Mouse (Mus musculus): ENCODE measurements at regions not wholly inside any gene's neighbourhood (a gene's known extent, or its start where the extent isn't known, plus 50 kb on each side); places are given as distances from the start of the nearest gene placed in this dataset.

GRCm38 (mm10) chr2:50964062-50964461 lies 184.8 kb downstream of the Rnd3 start:
- Histone ChIP-seq H3K4me3 (ENCODE audit: low read length) (no peak overlapping the region), H3K9me3 (ENCODE audit: control insufficient read depth, low read length) (no peaks in the 10 kb centered on the region), H3K9ac (ENCODE audit: low read depth, low read length) (no peak overlapping the region), H3K27ac (ENCODE audit: low read depth, low read length) (no peak overlapping the region), H3K36me3 (ENCODE audit: control insufficient read depth, insufficient read depth, low read length) (no peaks in the 10 kb centered on the region), H3K27me3 (replicated peaks; ENCODE audit: control insufficient read depth, insufficient read depth, low read length) (no peaks in the 10 kb centered on the region), H3K4me2 (ENCODE audit: low read length) (no peak overlapping the region), H3K4me1 (ENCODE audit: control insufficient read depth, insufficient read depth, low read depth, low read length) (no peaks in the 10 kb centered on the region; the same call in 1 of the 2 replicates)
- WGBS = 86% methylated on average over 3 of the region's 3 CpGs
- ATAC-seq = no peak

GRCm38 (mm10) chr2:50961049-50961448 lies 187.9 kb downstream of the Rnd3 start:
- Histone ChIP-seq H3K4me1 (ENCODE audit: control insufficient read depth, insufficient read depth, low read depth, low read length) (no peaks in the 10 kb centered on the region), H3K36me3 (ENCODE audit: control insufficient read depth, insufficient read depth, low read length) (no peaks in the 10 kb centered on the region), H3K4me2 (ENCODE audit: low read length) (no peak overlapping the region), H3K9me3 (ENCODE audit: control insufficient read depth, low read length) (no peaks in the 10 kb centered on the region), H3K4me3 (ENCODE audit: low read length) (no peak overlapping the region), H3K27ac (ENCODE audit: low read depth, low read length) (no peak overlapping the region), H3K9ac (ENCODE audit: low read depth, low read length) (no peak overlapping the region), H3K27me3 (replicated peaks; ENCODE audit: control insufficient read depth, insufficient read depth, low read length) (no peaks in the 10 kb centered on the region)
- 65% methylated on average over 4 of the region's 4 CpGs for WGBS
- ATAC-seq = no peak

- H3K36me3 ChIP-seq (ENCODE audit: control insufficient read depth, insufficient read depth, low read length) = no peaks in the 10 kb centered on the region
- no peak overlapping the region for H3K9ac ChIP-seq (ENCODE audit: low read depth, low read length)
- H3K4me2 ChIP-seq (ENCODE audit: low read length) = no peak overlapping the region
- no peak for ATAC-seq
- H3K4me1 ChIP-seq (ENCODE audit: control insufficient read depth, insufficient read depth, low read depth, low read length) = no peaks in the 10 kb centered on the region
- no peaks in the 10 kb centered on the region for H3K27me3 ChIP-seq (replicated peaks; ENCODE audit: control insufficient read depth, insufficient read depth, low read length)
- no peak overlapping the region for H3K4me3 ChIP-seq (ENCODE audit: low read length)
- no peaks in the 10 kb centered on the region for H3K9me3 ChIP-seq (ENCODE audit: control insufficient read depth, low read length)
- WGBS = 91% methylated on average over 9 of the region's 9 CpGs
- H3K27ac ChIP-seq (ENCODE audit: low read depth, low read length) = no peak overlapping the region
Observed at GRCm38 (mm10) chr2:50959323-50959722, 189.6 kb downstream of the Rnd3 start.

GRCm38 (mm10) chr2:50954361-50955066 lies 194.4 kb downstream of the Rnd3 start:
- no peaks in the 10 kb centered on the region for H3K4me1 ChIP-seq (ENCODE audit: control insufficient read depth, insufficient read depth, low read depth, low read length)
- H3K27ac ChIP-seq (ENCODE audit: low read depth, low read length) = no peak overlapping the region
- WGBS = 34% methylated on average over 6 of the region's 6 CpGs
- ATAC-seq = no peak
- H3K36me3 ChIP-seq (ENCODE audit: control insufficient read depth, insufficient read depth, low read length) = no peaks in the 10 kb centered on the region
- no peak overlapping the region for H3K4me2 ChIP-seq (ENCODE audit: low read length)
- no peaks in the 10 kb centered on the region for H3K27me3 ChIP-seq (replicated peaks; ENCODE audit: control insufficient read depth, insufficient read depth, low read length)
- H3K9me3 ChIP-seq (ENCODE audit: control insufficient read depth, low read length) = no peaks in the 10 kb centered on the region
- H3K4me3 ChIP-seq (ENCODE audit: low read length) = no peak overlapping the region
- H3K9ac ChIP-seq (ENCODE audit: low read depth, low read length) = no peak overlapping the region

GRCm38 (mm10) chr2:50951027-50951426 lies 197.9 kb downstream of the Rnd3 start:
- Histone ChIP-seq H3K4me3 (ENCODE audit: low read length) (no peak overlapping the region), H3K27me3 (replicated peaks; ENCODE audit: control insufficient read depth, insufficient read depth, low read length) (no peaks in the 10 kb centered on the region), H3K9me3 (ENCODE audit: control insufficient read depth, low read length) (no peaks in the 10 kb centered on the region), H3K9ac (ENCODE audit: low read depth, low read length) (no peak overlapping the region), H3K27ac (ENCODE audit: low read depth, low read length) (no peak overlapping the region), H3K4me2 (ENCODE audit: low read length) (no peak overlapping the region), H3K36me3 (ENCODE audit: control insufficient read depth, insufficient read depth, low read length) (no peaks in the 10 kb centered on the region), H3K4me1 (ENCODE audit: control insufficient read depth, insufficient read depth, low read depth, low read length) (no peaks in the 10 kb centered on the region)
- 87% methylated on average over 3 of the region's 3 CpGs for WGBS
- ATAC-seq = no peak

GRCm38 (mm10) chr2:50949717-50950116 lies 199.2 kb downstream of the Rnd3 start:
- H3K27ac ChIP-seq (ENCODE audit: low read depth, low read length) = no peak overlapping the region
- no peaks in the 10 kb centered on the region for H3K9me3 ChIP-seq (ENCODE audit: control insufficient read depth, low read length)
- no peak overlapping the region for H3K4me2 ChIP-seq (ENCODE audit: low read length)
- no peak for ATAC-seq
- H3K4me1 ChIP-seq (ENCODE audit: control insufficient read depth, insufficient read depth, low read depth, low read length) = no peaks in the 10 kb centered on the region
- no peak overlapping the region for H3K4me3 ChIP-seq (ENCODE audit: low read length)
- H3K27me3 ChIP-seq (replicated peaks; ENCODE audit: control insufficient read depth, insufficient read depth, low read length) = no peaks in the 10 kb centered on the region
- WGBS = 91% methylated on average over 4 of the region's 4 CpGs
- H3K36me3 ChIP-seq (ENCODE audit: control insufficient read depth, insufficient read depth, low read length) = no peaks in the 10 kb centered on the region
- H3K9ac ChIP-seq (ENCODE audit: low read depth, low read length) = no peak overlapping the region

GRCm38 (mm10) chr2:50945526-50945925 lies 203.4 kb downstream of the Rnd3 start:
- no peaks in the 10 kb centered on the region for H3K36me3 ChIP-seq (ENCODE audit: control insufficient read depth, insufficient read depth, low read length)
- H3K27ac ChIP-seq (ENCODE audit: low read depth, low read length) = no peak overlapping the region
- H3K9ac ChIP-seq (ENCODE audit: low read depth, low read length) = no peak overlapping the region
- 96% methylated on average over 4 of the region's 4 CpGs for WGBS
- ATAC-seq = no peak
- no peaks in the 10 kb centered on the region for H3K4me1 ChIP-seq (ENCODE audit: control insufficient read depth, insufficient read depth, low read depth, low read length)
- H3K27me3 ChIP-seq (replicated peaks; ENCODE audit: control insufficient read depth, insufficient read depth, low read length) = no peaks in the 10 kb centered on the region
- no peak overlapping the region for H3K4me2 ChIP-seq (ENCODE audit: low read length)
- H3K9me3 ChIP-seq (ENCODE audit: control insufficient read depth, low read length) = no peaks in the 10 kb centered on the region
- no peak overlapping the region for H3K4me3 ChIP-seq (ENCODE audit: low read length)

- no peaks in the 10 kb centered on the region for H3K36me3 ChIP-seq (ENCODE audit: control insufficient read depth, insufficient read depth, low read length)
- H3K27ac ChIP-seq (ENCODE audit: low read depth, low read length) = no peak overlapping the region
- H3K9me3 ChIP-seq (ENCODE audit: control insufficient read depth, low read length) = no peaks in the 10 kb centered on the region
- no peak for ATAC-seq
- no peaks in the 10 kb centered on the region for H3K27me3 ChIP-seq (replicated peaks; ENCODE audit: control insufficient read depth, insufficient read depth, low read length)
- H3K4me1 ChIP-seq (ENCODE audit: control insufficient read depth, insufficient read depth, low read depth, low read length) = no peaks in the 10 kb centered on the region
- no peak overlapping the region for H3K4me2 ChIP-seq (ENCODE audit: low read length)
- no peak overlapping the region for H3K4me3 ChIP-seq (ENCODE audit: low read length)
- WGBS = 84% methylated on average over 15 of the region's 15 CpGs
- H3K9ac ChIP-seq (ENCODE audit: low read depth, low read length) = no peak overlapping the region
Observed at GRCm38 (mm10) chr2:50943180-50943579, 205.7 kb downstream of the Rnd3 start.

- Histone ChIP-seq H3K27ac (ENCODE audit: low read depth, low read length) (no peak overlapping the region), H3K36me3 (ENCODE audit: control insufficient read depth, insufficient read depth, low read length) (no peaks in the 10 kb centered on the region), H3K4me3 (ENCODE audit: low read length) (no peak overlapping the region), H3K9me3 (ENCODE audit: control insufficient read depth, low read length) (no peaks in the 10 kb centered on the region), H3K27me3 (replicated peaks; ENCODE audit: control insufficient read depth, insufficient read depth, low read length) (no peaks in the 10 kb centered on the region), H3K4me2 (ENCODE audit: low read length) (no peak overlapping the region), H3K9ac (ENCODE audit: low read depth, low read length) (no peak overlapping the region), H3K4me1 (ENCODE audit: control insufficient read depth, insufficient read depth, low read depth, low read length) (no peaks in the 10 kb centered on the region)
- WGBS = 71% methylated on average over 11 of the region's 11 CpGs
- no peak for ATAC-seq
Observed at GRCm38 (mm10) chr2:50942741-50943140, 206.2 kb downstream of the Rnd3 start.

- no peak for ATAC-seq
- no peaks in the 10 kb centered on the region for H3K27me3 ChIP-seq (replicated peaks; ENCODE audit: control insufficient read depth, insufficient read depth, low read length)
- H3K27ac ChIP-seq (ENCODE audit: low read depth, low read length) = no peak overlapping the region
- no peak overlapping the region for H3K9ac ChIP-seq (ENCODE audit: low read depth, low read length)
- H3K36me3 ChIP-seq (ENCODE audit: control insufficient read depth, insufficient read depth, low read length) = no peaks in the 10 kb centered on the region
- WGBS = 56% methylated on average over 7 of the region's 7 CpGs
- H3K4me2 ChIP-seq (ENCODE audit: low read length) = no peak overlapping the region
- H3K4me1 ChIP-seq (ENCODE audit: control insufficient read depth, insufficient read depth, low read depth, low read length) = no peaks in the 10 kb centered on the region
- no peaks in the 10 kb centered on the region for H3K9me3 ChIP-seq (ENCODE audit: control insufficient read depth, low read length)
- H3K4me3 ChIP-seq (ENCODE audit: low read length) = no peak overlapping the region
Observed at GRCm38 (mm10) chr2:50932936-50933335, 216.0 kb downstream of the Rnd3 start.
